ENCODE assay signal across 9 mouse cellular contexts in the genomic region with DNA sequence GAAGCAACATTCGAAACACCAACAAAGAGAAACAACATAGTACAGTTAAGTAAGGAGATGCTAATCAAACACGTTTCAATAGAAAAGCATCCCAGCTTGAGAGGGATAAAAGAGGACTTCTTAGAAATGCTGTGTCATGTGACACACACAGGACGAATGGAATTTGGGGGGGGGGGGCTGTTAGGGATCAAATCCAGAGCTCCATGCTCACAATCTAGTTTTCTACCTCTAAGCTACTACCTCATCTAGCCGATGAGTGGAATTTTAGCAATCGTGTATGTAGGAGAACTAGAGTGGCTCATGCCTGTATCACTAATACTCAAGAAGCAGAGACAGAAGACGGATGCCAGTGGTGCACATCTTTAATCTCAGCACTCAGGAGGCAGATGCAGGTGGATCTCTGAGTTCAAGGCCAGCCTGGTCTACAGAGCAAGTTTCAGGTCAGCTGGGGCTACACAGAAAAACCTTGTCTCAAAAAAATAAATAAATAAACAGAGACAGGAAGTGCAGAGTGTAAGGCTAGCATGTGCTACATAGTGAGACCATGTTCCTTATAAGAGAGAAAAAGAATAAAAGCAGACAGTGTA. TPM values are rescaled to one million over a fixed set of nuclear protein-coding genes. Genes with fewer than 3 reads are reported as not detected.
DNase-seq lines count a peak whose midpoint lies in the region; ATAC-seq and TF ChIP-seq lines count a peak whose summit lies in the region.
"Had no signal": no experiment of that assay in that cellular context is flagged by ENCODE, and none has a peak within 500 bp of the region (broad histone marks: within the 10 kb centered on the region; RNA-seq: fewer than 3 reads in every experiment).

No protein-coding gene starts in this region.

- peaks cover 19% of the 10 kb centered on the region for H3K4me1 ChIP-seq in heart, embryonic 10.5 days
- H3K4me1 ChIP-seq in ES-Bruce4 (ENCODE audit: control insufficient read depth, insufficient read depth, low read length): peaks cover 3% of the 10 kb centered on the region
- peaks cover 22% of the 10 kb centered on the region for H3K4me1 ChIP-seq in forebrain, postnatal 0 days (ENCODE audit: insufficient read depth)

- no peaks in the 10 kb centered on the region for H3K9me3 ChIP-seq in heart, embryonic 10.5 days
- H3K9me3 ChIP-seq in ES-Bruce4 (replicated peaks; ENCODE audit: control insufficient read depth, insufficient read depth, low read length, poor library complexity, severe bottlenecking): no peaks in the 10 kb centered on the region
- H3K9me3 ChIP-seq in forebrain, postnatal 0 days (ENCODE audit: low read length): no peaks in the 10 kb centered on the region

- TF ChIP-seq POLR2A in ES-Bruce4 (IDR thresholded peaks at IDR 0.05; ENCODE audit: insufficient read depth, low read length): no peak

- peak overlapping the region; percentile 98 for H3K9ac ChIP-seq in ES-Bruce4 (ENCODE audit: low read depth, poor library complexity, severe bottlenecking)
- H3K9ac ChIP-seq in forebrain, postnatal 0 days: peak overlapping the region; percentile 97; the same call in 1 of the 2 replicates

- peaks cover 14% of the 10 kb centered on the region for H3K36me3 ChIP-seq in heart, embryonic 10.5 days
- H3K36me3 ChIP-seq in ES-Bruce4 (ENCODE audit: control insufficient read depth, insufficient read depth, low read length, poor library complexity, severe bottlenecking) (peaks cover 18% of the 10 kb centered on the region), macrophage (ENCODE audit: inconsistent target) (no peaks in the 10 kb centered on the region)
- H3K36me3 ChIP-seq in forebrain, postnatal 0 days (ENCODE audit: insufficient read depth): peaks cover 10% of the 10 kb centered on the region

- peak; percentile 10 for ATAC-seq in forebrain, postnatal 0 days

- peaks cover 39% of the 10 kb centered on the region for H3K79me2 ChIP-seq in macrophage (ENCODE audit: inconsistent target)

- DNase-seq in heart, embryonic 10.5 days (ENCODE audit: low spot score): no peak
- DNase-seq in heart, postnatal 4 days: no peak
- no peak for DNase-seq in forebrain, postnatal 0 days
- no peak for DNase-seq in testis, postnatal 10 days (ENCODE audit: low spot score)
- no peak for DNase-seq in retina, embryonic 14.5 days (ENCODE audit: low spot score)
- no peak for DNase-seq in lung, postnatal 36 days
- DNase-seq: heart, adult 2 months had no signal

- peak overlapping the region; percentile 96; the same call in 1 of the 2 replicates for H3K27ac ChIP-seq in heart, embryonic 10.5 days
- H3K27ac ChIP-seq in ES-Bruce4 (ENCODE audit: insufficient read depth, low read length) (peak overlapping the region; percentile 92), macrophage (peak overlapping the region; percentile 54; the same call in 1 of the 2 replicates)
- peak overlapping the region; percentile 94 for H3K27ac ChIP-seq in forebrain, postnatal 0 days (ENCODE audit: low read depth, low read length)

- no peak for TF ChIP-seq CTCF in ES-Bruce4 (IDR thresholded peaks at IDR 0.05; ENCODE audit: low read depth, low read length)
- TF ChIP-seq CTCF in forebrain, postnatal 0 days (IDR thresholded peaks at IDR 0.05; ENCODE audit: low read depth): no peak

- H3K4me2 ChIP-seq in forebrain, postnatal 0 days (ENCODE audit: low read depth): peak overlapping the region; percentile 77

- no peak overlapping the region for H3K4me3 ChIP-seq in heart, embryonic 10.5 days
- H3K4me3 ChIP-seq in ES-Bruce4 (ENCODE audit: low read depth, low read length) (no peak overlapping the region), macrophage (ENCODE audit: inconsistent target) (peak overlapping the region; percentile 74; the same call in 1 of the 2 replicates)
- peak overlapping the region; percentile 99; the same call in 1 of the 2 replicates for H3K4me3 ChIP-seq in forebrain, postnatal 0 days (ENCODE audit: low read depth, low read length)

- no peak for TF ChIP-seq EP300 in ES-Bruce4 (IDR thresholded peaks at IDR 0.05; ENCODE audit: insufficient read depth, low read depth, low read length)

- 76% methylated on average over 6 of the region's 6 CpGs for WGBS in heart, embryonic 10.5 days
- WGBS in forebrain, postnatal 0 days: 62% methylated on average over 6 of the region's 6 CpGs
- 80% methylated on average over 6 of the region's 6 CpGs for WGBS in macrophage (ENCODE audit: missing documents)

- no peaks in the 10 kb centered on the region for H3K27me3 ChIP-seq in heart, embryonic 10.5 days (ENCODE audit: insufficient read depth, poor library complexity, severe bottlenecking)
- H3K27me3 ChIP-seq in ES-Bruce4 (ENCODE audit: control insufficient read depth, insufficient read depth, low read length, poor library complexity, severe bottlenecking): no peaks in the 10 kb centered on the region
- no peaks in the 10 kb centered on the region for H3K27me3 ChIP-seq in forebrain, postnatal 0 days (ENCODE audit: insufficient read depth, low read length)

RNA-seq across cellular contexts. Expression of a gene that starts 0.9 kb away (rescaled TPM):
- 102 and 117 TPM in 2 replicates for polyA plus RNA-seq in heart, embryonic 10.5 days (2016; fragmentation: Nextera tagmentation; extraction: Ambion mirVana)
- total RNA-seq in heart, postnatal 4 days (2021): 100 to 1,000 TPM; 277 to 284 TPM
- polyA plus RNA-seq in ES-Bruce4 (2011; ENCODE audit: insufficient read depth, insufficient read length, low read depth, missing spikeins) (180 and 185 TPM in 2 replicates), macrophage (2018) (89.0 to 101 TPM (median 92.8 TPM) in 3 replicates)
- 91.4 and 106 TPM in 2 replicates for total RNA-seq in forebrain, postnatal 0 days (2014; rRNA removed)
- 150 and 169 TPM in 2 replicates for polyA plus RNA-seq in forebrain, postnatal 0 days (2015; fragmentation: Nextera tagmentation; extraction: Ambion mirVana)
- total RNA-seq in macrophage (2018; cell fraction: chromatin; rRNA removed): 100 to 1,000 TPM in 23 of 26 experiments, 10 to 100 TPM in 3; 78.3 to 198 (median 139) TPM
- 100 to 1,000 TPM; 101 to 133 (median 123) TPM for total RNA-seq in macrophage (2018; cell fraction: cytosol; rRNA removed)
- total RNA-seq in macrophage (2018; cell fraction: nucleus; rRNA removed): 100 to 1,000 TPM in 21 of 26 experiments, 10 to 100 TPM in 5; 87.0 to 147 (median 113) TPM

RNA-seq across cellular contexts. Expression of a gene that starts 5.8 kb away (rescaled TPM):
- 78.2 and 87.8 TPM in 2 replicates for polyA plus RNA-seq in heart, embryonic 10.5 days (2016; fragmentation: Nextera tagmentation; extraction: Ambion mirVana)
- 100 to 1,000 TPM; 113 to 117 TPM for total RNA-seq in heart, postnatal 4 days (2021)
- polyA plus RNA-seq in ES-Bruce4 (2011; ENCODE audit: insufficient read depth, insufficient read length, low read depth, missing spikeins) (28.3 and 35.9 TPM in 2 replicates), macrophage (2018) (22.6 to 29.0 TPM (median 22.8 TPM) in 3 replicates)
- 35.9 and 41.7 TPM in 2 replicates for total RNA-seq in forebrain, postnatal 0 days (2014; rRNA removed)
- polyA plus RNA-seq in forebrain, postnatal 0 days (2015; fragmentation: Nextera tagmentation; extraction: Ambion mirVana): 40.7 and 45.2 TPM in 2 replicates
- total RNA-seq in macrophage (2018; cell fraction: chromatin; rRNA removed): 10 to 100 TPM; 10.2 to 40.4 (median 20.7) TPM
- total RNA-seq in macrophage (2018; cell fraction: cytosol; rRNA removed): 10 to 100 TPM; 12.8 to 30.2 (median 24.1) TPM
- 10 to 100 TPM; 11.4 to 36.7 (median 19.4) TPM for total RNA-seq in macrophage (2018; cell fraction: nucleus; rRNA removed)

RNA-seq across cellular contexts. Expression of a gene that starts 27.2 kb away (rescaled TPM):
- polyA plus RNA-seq in heart, embryonic 10.5 days (2016; fragmentation: Nextera tagmentation; extraction: Ambion mirVana): 1,455 and 1,701 TPM in 2 replicates
- total RNA-seq in heart, postnatal 4 days (2021): 100 to 1,000 TPM; 318 to 355 TPM
- polyA plus RNA-seq in ES-Bruce4 (2011; ENCODE audit: insufficient read depth, insufficient read length, low read depth, missing spikeins): 556 and 609 TPM in 2 replicates
- 259 and 351 TPM in 2 replicates for total RNA-seq in forebrain, postnatal 0 days (2014; rRNA removed)
- polyA plus RNA-seq in forebrain, postnatal 0 days (2015; fragmentation: Nextera tagmentation; extraction: Ambion mirVana): 1,192 and 1,422 TPM in 2 replicates
- total RNA-seq in macrophage (2018; cell fraction: chromatin; rRNA removed): 10 to 100 TPM in 21 of 26 experiments, 1 to 10 TPM in 5; 5.0 to 57.2 (median 19.0) TPM
- 100 to 1,000 TPM; 140 to 323 (median 245) TPM for total RNA-seq in macrophage (2018; cell fraction: cytosol; rRNA removed)
- total RNA-seq in macrophage (2018; cell fraction: nucleus; rRNA removed): 100 to 1,000 TPM in 3 of 26 experiments, 10 to 100 TPM in 23; 19.5 to 129 (median 67.6) TPM
- 156 to 244 TPM (median 202 TPM) in 3 replicates for polyA plus RNA-seq in macrophage (2018)

RNA-seq across cellular contexts. Expression of a gene that starts 38.0 kb away (rescaled TPM):
- polyA plus RNA-seq in heart, embryonic 10.5 days (2016; fragmentation: Nextera tagmentation; extraction: Ambion mirVana): 88.7 and 117 TPM in 2 replicates
- total RNA-seq in heart, postnatal 4 days (2021): 10 to 100 TPM; 21.1 to 26.1 TPM
- polyA plus RNA-seq in ES-Bruce4 (2011; ENCODE audit: insufficient read depth, insufficient read length, low read depth, missing spikeins): 76.1 and 79.9 TPM in 2 replicates
- total RNA-seq in forebrain, postnatal 0 days (2014; rRNA removed): 32.8 and 40.8 TPM in 2 replicates
- 85.9 and 96.6 TPM in 2 replicates for polyA plus RNA-seq in forebrain, postnatal 0 days (2015; fragmentation: Nextera tagmentation; extraction: Ambion mirVana)
- total RNA-seq in macrophage (2018; cell fraction: chromatin; rRNA removed): 10 to 100 TPM in 1 of 26 experiments, 1 to 10 TPM in 16, not detected in 9; 2.0 to 12.9 (median 4.5) TPM
- total RNA-seq in macrophage (2018; cell fraction: cytosol; rRNA removed): 10 to 100 TPM; 11.7 to 24.9 (median 17.4) TPM
- 10 to 100 TPM in 6 of 26 experiments, 1 to 10 TPM in 20; 1.3 to 15.4 (median 6.0) TPM for total RNA-seq in macrophage (2018; cell fraction: nucleus; rRNA removed)
- polyA plus RNA-seq in macrophage (2018): 18.6 to 30.7 TPM (median 22.3 TPM) in 3 replicates

RNA-seq across cellular contexts. Expression of a gene that starts 53.3 kb away (rescaled TPM):
- polyA plus RNA-seq in heart, embryonic 10.5 days (2016; fragmentation: Nextera tagmentation; extraction: Ambion mirVana): 154 and 293 TPM in 2 replicates
- 10 to 100 TPM; 39.1 to 42.4 TPM for total RNA-seq in heart, postnatal 4 days (2021)
- polyA plus RNA-seq in ES-Bruce4 (2011; ENCODE audit: insufficient read depth, insufficient read length, low read depth, missing spikeins) (107 and 111 TPM in 2 replicates), macrophage (2018) (61.4 to 98.7 TPM (median 76.4 TPM) in 3 replicates)
- total RNA-seq in forebrain, postnatal 0 days (2014; rRNA removed): 43.7 and 49.9 TPM in 2 replicates
- 112 and 117 TPM in 2 replicates for polyA plus RNA-seq in forebrain, postnatal 0 days (2015; fragmentation: Nextera tagmentation; extraction: Ambion mirVana)
- total RNA-seq in macrophage (2018; cell fraction: chromatin; rRNA removed): 10 to 100 TPM in 25 of 26 experiments, 1 to 10 TPM in 1; 9.4 to 77.6 (median 32.7) TPM
- 100 to 1,000 TPM in 1 of 26 experiments, 10 to 100 TPM in 25; 50.7 to 100 (median 79.4) TPM for total RNA-seq in macrophage (2018; cell fraction: cytosol; rRNA removed)
- total RNA-seq in macrophage (2018; cell fraction: nucleus; rRNA removed): 10 to 100 TPM; 24.0 to 91.0 (median 47.1) TPM

Comparison
In these comparisons a context has a peak if more than half of its experiments do, and no peak if none do; other contexts are left out.
1. H3K4me3 ChIP-seq: peak in forebrain, postnatal 0 days (single experiment) and macrophage (single experiment); none in heart, embryonic 10.5 days (single experiment) and ES-Bruce4 (single experiment).
2. Peak in every context shown above with its lines, with median percentiles within 50 percentile points of each other: H3K27ac ChIP-seq.